Mouse (Mus musculus) retina, postnatal 1 day (tissue): ENCODE measurements at regions not wholly inside any gene's neighbourhood (a gene's known extent, or its start where the extent isn't known, plus 50 kb on each side); places are given as distances from the start of the nearest gene placed in this dataset.

ENCODE experiments used
- DNase-seq: peaks from one replicate; pipeline ENCODE4 v3.0.0-alpha.2; 2012

- no peak for DNase-seq
Observed at GRCm38 (mm10) chr12:58569056-58569455, 300.0 kb upstream of the Clec14a start.

- DNase-seq, result no peak
Observed at GRCm38 (mm10) chr12:58560840-58561239, 291.8 kb upstream of the Clec14a start.

- DNase-seq, result no peak
Observed at GRCm38 (mm10) chr12:58559833-58560232, 290.7 kb upstream of the Clec14a start.

GRCm38 (mm10) chr12:58557261-58557660 lies 288.2 kb upstream of the Clec14a start:
- DNase-seq, result no peak

GRCm38 (mm10) chr12:58556741-58557140 lies 287.7 kb upstream of the Clec14a start:
- DNase-seq, result no peak

GRCm38 (mm10) chr12:58556060-58556459 lies 287.0 kb upstream of the Clec14a start:
- no peak for DNase-seq

- peak; percentile 17 for DNase-seq
Observed at GRCm38 (mm10) chr12:58550859-58551761, 282.0 kb upstream of the Clec14a start.

- DNase-seq, result peak; percentile 21
Observed at GRCm38 (mm10) chr12:58545832-58546538, 276.9 kb upstream of the Clec14a start.

GRCm38 (mm10) chr12:58544862-58545261 lies 275.8 kb upstream of the Clec14a start:
- DNase-seq, result no peak

GRCm38 (mm10) chr12:58538305-58538719 lies 269.2 kb upstream of the Clec14a start:
- DNase-seq, result no peak

- no peak for DNase-seq
Observed at GRCm38 (mm10) chr12:58537833-58538232, 268.7 kb upstream of the Clec14a start.

- DNase-seq, result peak; percentile 73
Observed at GRCm38 (mm10) chr12:58536381-58536992, 267.4 kb upstream of the Clec14a start.

- no peak for DNase-seq
Observed at GRCm38 (mm10) chr12:58530306-58530705, 261.2 kb upstream of the Clec14a start.

GRCm38 (mm10) chr12:58516800-58517199 lies 247.7 kb upstream of the Clec14a start:
- no peak for DNase-seq

- DNase-seq, result no peak
Observed at GRCm38 (mm10) chr12:58513951-58514350, 244.9 kb upstream of the Clec14a start.

- DNase-seq, result peak; percentile 19
Observed at GRCm38 (mm10) chr12:58512645-58513044, 243.6 kb upstream of the Clec14a start.

- no peak for DNase-seq
Observed at GRCm38 (mm10) chr12:58504283-58504682, 235.2 kb upstream of the Clec14a start.

- no peak for DNase-seq
Observed at GRCm38 (mm10) chr12:58474181-58474580, 205.1 kb upstream of the Clec14a start.

- DNase-seq, result no peak
Observed at GRCm38 (mm10) chr12:58473511-58473910, 204.4 kb upstream of the Clec14a start.

- DNase-seq, result no peak
Observed at GRCm38 (mm10) chr12:58460465-58460864, 191.4 kb upstream of the Clec14a start.

GRCm38 (mm10) chr12:58454828-58455227 lies 185.7 kb upstream of the Clec14a start:
- no peak for DNase-seq

GRCm38 (mm10) chr12:58443007-58443406 lies 173.9 kb upstream of the Clec14a start:
- no peak for DNase-seq

- DNase-seq, result no peak
Observed at GRCm38 (mm10) chr12:58441962-58442361, 172.9 kb upstream of the Clec14a start.

GRCm38 (mm10) chr12:58440666-58441065 lies 171.6 kb upstream of the Clec14a start:
- DNase-seq, result no peak
